Mouse (Mus musculus) midbrain, embryonic 16.5 days (tissue): ENCODE data around the gene Manba. TPM values are rescaled to one million over a fixed set of nuclear protein-coding genes. Genes with fewer than 3 reads are reported as not detected.

Experiments used
- ATAC-seq: fragments of 200-750 bp; cut with Nextera tagmentation; 2 replicates; pipeline ENCODE4 v1.8.0; 2017; ENCODE audit warnings: moderate TSS enrichment
- H3K27ac ChIP-seq: fragments of 300-500 bp; sonication (generic); 2 replicates; pipeline ENCODE4 v1.5.1; 2014; ENCODE audit warnings: mild to moderate bottlenecking, low read length, mixed read lengths
- H3K27me3 ChIP-seq: fragments of 300-500 bp; sonication (generic); 2 replicates; pipeline ENCODE4 v1.6.1; 2014; ENCODE audit warnings: low read depth, low read length, mixed read lengths; ENCODE audit not compliant: control insufficient read depth, insufficient read depth
- H3K36me3 ChIP-seq: fragments of 300-500 bp; sonication (generic); 2 replicates; pipeline ENCODE4 v1.6.1; 2014; ENCODE audit warnings: mild to moderate bottlenecking, low read length, moderate library complexity, mixed read lengths; ENCODE audit not compliant: control insufficient read depth, insufficient read depth
- H3K4me1 ChIP-seq: fragments of 300-500 bp; sonication (generic); 2 replicates; pipeline ENCODE4 v1.6.1; 2014; ENCODE audit warnings: mild to moderate bottlenecking, low read length, mixed read lengths; ENCODE audit not compliant: control insufficient read depth, insufficient read depth
- H3K4me2 ChIP-seq: fragments of 300-500 bp; sonication (generic); 2 replicates; pipeline ENCODE4 v1.6.1; 2014; ENCODE audit warnings: mild to moderate bottlenecking, low read length, mixed read lengths
- H3K4me3 ChIP-seq: fragments of 300-500 bp; sonication (generic); 2 replicates; pipeline ENCODE4 v1.5.1; 2014; ENCODE audit warnings: low read depth, mild to moderate bottlenecking, low read length, moderate library complexity, mixed read lengths
- H3K9ac ChIP-seq: fragments of 300-500 bp; sonication (generic); 2 replicates; pipeline ENCODE4 v1.6.1; 2014; ENCODE audit warnings: low read depth, low read length, mixed read lengths
- H3K9me3 ChIP-seq: fragments of 300-500 bp; sonication (generic); replicated peaks from 2 replicates; pipeline ENCODE4 v1.6.1; 2014; ENCODE audit warnings: mild to moderate bottlenecking, low read length, mixed read lengths; ENCODE audit not compliant: control insufficient read depth, poor library complexity, severe bottlenecking
- WGBS: fragments of 180-500 bp; shearing (Covaris S2); extraction: QIAGEN DNeasy Blood & Tissue Kit; methylation state at CpG from one replicate; pipeline ENCODE4 v1.1.7; 2014; 5-methylcytosine and 5-hydroxymethylcytosine counted together
- polyA plus RNA-seq: library from polyadenylated mRNA; unstranded; fragments of >200 nt; fragmentation: Nextera tagmentation; extraction: Ambion mirVana; gene quantifications from 2 replicates; pipeline ENCODE4 v1.2.1, GENCODE M21; 2015

The Manba gene
- polyA plus RNA-seq, 1 experiment from 2014 or later: 8.4 TPM

DNA sequence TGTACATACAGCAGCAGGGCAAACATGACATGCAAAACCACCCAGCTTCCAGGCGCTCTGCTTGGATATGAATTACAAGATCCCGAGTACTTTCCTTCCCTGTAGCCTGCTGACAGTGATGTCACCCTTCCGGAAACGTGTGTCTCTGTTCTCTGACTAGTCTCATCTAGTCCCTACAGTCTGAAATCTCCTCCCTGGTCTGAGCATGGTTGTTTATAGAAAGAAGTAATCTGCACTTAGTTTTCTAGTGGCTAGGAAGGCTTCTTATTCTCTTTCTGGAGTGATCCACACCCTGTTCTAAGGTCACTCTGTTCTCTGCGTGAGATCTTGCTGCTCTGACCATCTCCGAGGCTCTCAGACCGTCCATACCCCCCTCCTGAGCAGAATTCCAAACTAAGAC, 76.6 kb downstream of the Manba start:
- WGBS: 85% methylated on average over 7 of the region's 7 CpGs
- no peaks in the 10 kb centered on the region for H3K36me3 ChIP-seq
- H3K27me3 ChIP-seq: no peaks in the 10 kb centered on the region
- H3K27ac ChIP-seq: no peak overlapping the region
- H3K4me1 ChIP-seq: no peaks in the 10 kb centered on the region
- H3K9ac ChIP-seq: no peak overlapping the region
- H3K4me3 ChIP-seq: no peak overlapping the region
- no peaks in the 10 kb centered on the region for H3K9me3 ChIP-seq
- no peak overlapping the region for H3K4me2 ChIP-seq
- ATAC-seq: no peak

GRCm38 (mm10) chr3:135563163-135563689, 77.8 kb downstream of the Manba start:
- Histone ChIP-seq H3K9ac (no peak overlapping the region), H3K27ac (no peak overlapping the region), H3K4me1 (no peaks in the 10 kb centered on the region), H3K4me2 (no peak overlapping the region), H3K36me3 (no peaks in the 10 kb centered on the region), H3K27me3 (no peaks in the 10 kb centered on the region), H3K9me3 (no peaks in the 10 kb centered on the region), H3K4me3 (no peak overlapping the region)
- ATAC-seq: no peak
- 93% methylated on average over 17 of the region's 17 CpGs for WGBS

DNA sequence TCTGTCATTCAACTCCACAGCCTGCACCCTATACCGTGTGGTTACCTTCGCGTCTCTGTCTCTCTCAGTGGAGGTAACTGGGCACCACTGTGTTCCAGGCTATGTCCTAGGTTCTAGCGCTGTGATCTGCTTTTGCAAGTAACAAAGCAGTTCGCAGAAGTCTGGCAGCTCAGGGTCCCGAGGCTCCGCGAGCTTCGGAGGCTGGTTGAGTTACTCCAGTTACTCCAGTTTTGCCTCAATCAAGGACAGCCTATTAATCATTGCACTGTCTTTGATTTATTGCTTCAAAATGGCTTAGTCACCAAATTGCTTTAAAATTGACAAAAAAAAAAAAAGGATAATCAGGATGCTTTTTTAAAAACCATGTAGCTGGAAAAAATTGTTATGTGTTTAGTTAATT, 79.3 kb downstream of the Manba start:
- H3K9ac ChIP-seq: no peak overlapping the region

GRCm38 (mm10) chr3:135565306-135565705, 79.9 kb downstream of the Manba start:
- no peak for ATAC-seq
- Histone ChIP-seq H3K4me3 (no peak overlapping the region), H3K27me3 (no peaks in the 10 kb centered on the region), H3K4me2 (no peak overlapping the region), H3K27ac (no peak overlapping the region), H3K9me3 (no peaks in the 10 kb centered on the region), H3K9ac (no peak overlapping the region), H3K4me1 (no peaks in the 10 kb centered on the region), H3K36me3 (no peaks in the 10 kb centered on the region)
- WGBS: 90% methylated on average over 4 of the region's 4 CpGs

More for the DNA sequence above, 79.3 kb downstream of the Manba start:
- no peak overlapping the region for H3K4me3 ChIP-seq
- H3K27me3 ChIP-seq: no peaks in the 10 kb centered on the region
- H3K4me2 ChIP-seq: no peak overlapping the region
- WGBS: 93% methylated on average over 9 of the region's 9 CpGs
- H3K36me3 ChIP-seq: no peaks in the 10 kb centered on the region
- H3K27ac ChIP-seq: no peak overlapping the region
- no peaks in the 10 kb centered on the region for H3K9me3 ChIP-seq
- no peak for ATAC-seq
- no peaks in the 10 kb centered on the region for H3K4me1 ChIP-seq

DNA sequence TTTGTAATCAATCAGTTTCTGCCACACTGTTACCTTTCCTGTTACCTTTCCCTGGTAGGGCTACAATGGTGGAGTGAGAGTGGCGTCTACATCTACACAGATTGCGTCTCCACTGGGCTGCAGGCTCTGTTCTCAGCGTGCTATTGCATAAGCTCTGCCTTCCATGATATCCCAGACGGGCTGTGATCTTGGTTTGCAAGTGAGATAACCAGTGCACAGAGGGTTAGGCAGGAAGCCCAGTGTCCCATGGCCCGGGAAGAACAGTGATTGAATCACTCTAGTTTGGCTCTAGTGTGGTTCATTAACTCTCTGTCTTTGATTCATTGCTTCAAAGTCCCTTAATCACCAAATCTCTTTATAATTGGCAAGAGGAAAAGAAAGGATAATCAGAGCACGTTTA, 82.5 kb downstream of the Manba start:
- WGBS: 81% methylated on average over 6 of the region's 6 CpGs
- Histone ChIP-seq H3K27me3 (no peaks in the 10 kb centered on the region), H3K9ac (no peak overlapping the region), H3K9me3 (no peaks in the 10 kb centered on the region), H3K4me1 (no peaks in the 10 kb centered on the region), H3K4me2 (no peak overlapping the region), H3K27ac (no peak overlapping the region), H3K4me3 (no peak overlapping the region), H3K36me3 (no peaks in the 10 kb centered on the region)
- no peak for ATAC-seq

DNA sequence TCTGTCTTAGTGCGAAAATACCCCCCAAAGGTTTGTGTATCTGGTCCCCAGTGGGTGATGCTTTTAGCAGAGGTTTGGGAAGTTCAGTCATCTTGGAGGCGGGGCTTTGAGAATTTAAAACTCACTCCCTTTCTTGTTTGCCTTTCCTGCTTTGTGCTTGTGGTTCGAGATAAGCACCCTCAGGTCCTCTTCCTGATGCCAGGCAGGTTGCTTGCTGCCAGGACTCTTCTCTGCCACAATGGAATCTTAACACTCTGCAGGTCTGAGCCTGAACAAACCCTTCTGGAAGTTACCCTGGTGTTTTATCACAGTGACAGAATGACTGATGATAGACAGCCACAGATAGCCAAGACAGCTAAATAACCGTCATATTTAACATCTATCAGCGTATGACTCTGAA, 83.2 kb downstream of the Manba start:
- H3K4me2 ChIP-seq: no peak overlapping the region
- no peaks in the 10 kb centered on the region for H3K4me1 ChIP-seq
- 81% methylated on average over 5 of the region's 5 CpGs for WGBS
- no peak overlapping the region for H3K27ac ChIP-seq
- no peaks in the 10 kb centered on the region for H3K27me3 ChIP-seq
- H3K4me3 ChIP-seq: no peak overlapping the region
- no peak overlapping the region for H3K9ac ChIP-seq
- H3K9me3 ChIP-seq: no peaks in the 10 kb centered on the region
- ATAC-seq: no peak
- no peaks in the 10 kb centered on the region for H3K36me3 ChIP-seq

- no peak overlapping the region for H3K9ac ChIP-seq
- H3K4me1 ChIP-seq: no peaks in the 10 kb centered on the region
- H3K9me3 ChIP-seq: no peaks in the 10 kb centered on the region
- H3K27me3 ChIP-seq: no peaks in the 10 kb centered on the region
- WGBS: 74% methylated on average over 13 of the region's 13 CpGs
- ATAC-seq: no peak
- H3K4me3 ChIP-seq: no peak overlapping the region
- H3K27ac ChIP-seq: no peak overlapping the region
- no peak overlapping the region for H3K4me2 ChIP-seq
- no peaks in the 10 kb centered on the region for H3K36me3 ChIP-seq
Observed at GRCm38 (mm10) chr3:135571540-135571939, 86.1 kb downstream of the Manba start.

DNA sequence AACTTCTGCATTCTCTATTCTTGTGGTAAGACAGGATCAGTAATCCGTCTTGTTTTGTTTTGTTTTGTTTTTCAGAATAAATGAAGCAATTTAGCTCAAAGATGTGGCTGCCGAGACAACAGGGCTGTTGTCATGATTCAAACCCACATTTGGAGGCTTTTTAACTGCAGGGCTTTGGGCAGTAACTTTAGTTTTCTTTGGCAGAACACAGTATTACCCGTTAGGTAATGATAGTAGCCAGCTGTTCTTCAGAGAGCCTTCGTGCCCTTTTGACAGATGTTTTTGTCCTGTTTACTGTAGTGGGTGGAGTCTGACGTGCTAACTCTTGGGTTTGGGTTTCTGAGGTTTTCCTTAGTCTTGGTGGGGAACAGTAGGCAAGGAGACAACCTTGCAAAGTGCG, 87.6 kb downstream of the Manba start:
- H3K4me1 ChIP-seq: no peaks in the 10 kb centered on the region
- no peak overlapping the region for H3K4me3 ChIP-seq
- no peaks in the 10 kb centered on the region for H3K9me3 ChIP-seq
- H3K9ac ChIP-seq: no peak overlapping the region
- no peak for ATAC-seq
- H3K27me3 ChIP-seq: no peaks in the 10 kb centered on the region
- no peaks in the 10 kb centered on the region for H3K36me3 ChIP-seq
- no peak overlapping the region for H3K27ac ChIP-seq
- WGBS: 75% methylated on average over 6 of the region's 6 CpGs
- no peak overlapping the region for H3K4me2 ChIP-seq

GRCm38 (mm10) chr3:135575126-135575525, 89.7 kb downstream of the Manba start:
- H3K27me3 ChIP-seq: no peaks in the 10 kb centered on the region
- H3K36me3 ChIP-seq: no peaks in the 10 kb centered on the region
- H3K9ac ChIP-seq: no peak overlapping the region
- no peaks in the 10 kb centered on the region for H3K4me1 ChIP-seq
- no peaks in the 10 kb centered on the region for H3K9me3 ChIP-seq
- no peak overlapping the region for H3K27ac ChIP-seq
- no peak for ATAC-seq
- H3K4me3 ChIP-seq: no peak overlapping the region
- 93% methylated on average over 3 of the region's 3 CpGs for WGBS
- no peak overlapping the region for H3K4me2 ChIP-seq
